ENCODE assay signal across 13 mouse cellular contexts in genomic region chr1:74240832-74241231, GRCm38 (mm10). TPM values are rescaled to one million over a fixed set of nuclear protein-coding genes. Genes with fewer than 3 reads are reported as not detected.
A peak's percentile ranks its signal among the peaks of the same experiment; 100 is the strongest.
DNase-seq lines count a peak whose midpoint lies in the region; ATAC-seq and TF ChIP-seq lines count a peak whose summit lies in the region.
"Had no signal": no experiment of that assay in that cellular context is flagged by ENCODE, and none has a peak within 500 bp of the region (broad histone marks: within the 10 kb centered on the region; RNA-seq: fewer than 3 reads in every experiment).

No protein-coding gene starts in this region.

- H3K4me3 ChIP-seq in heart, adult 2 months: no peak overlapping the region
- peak overlapping the region; percentile 85 for H3K4me3 ChIP-seq in left cerebral cortex, adult 2 months
- H3K4me3 ChIP-seq in embryonic facial prominence, embryonic 13.5 days: no peak overlapping the region
- no peak overlapping the region for H3K4me3 ChIP-seq in macrophage (ENCODE audit: inconsistent target)
- no peak overlapping the region for H3K4me3 ChIP-seq in forebrain, embryonic 11.5 days (ENCODE audit: low read depth, low read length)

- DNase-seq in heart, adult 2 months: no peak
- DNase-seq in heart, postnatal 14 days: no peak
- DNase-seq in left cerebral cortex, adult 2 months (ENCODE audit: extremely low spot score in 1 of 2, low spot score in 2 of 2): no peak
- DNase-seq in left cerebral cortex, postnatal 4 days: no peak
- DNase-seq in gastrocnemius, adult 8-10 months (ENCODE audit: low spot score in 2 of 2): no peak
- DNase-seq in forebrain, embryonic 11.5 days (ENCODE audit: low spot score): no peak

- peaks cover 52% of the 10 kb centered on the region for H3K36me3 ChIP-seq in heart, adult 2 months (ENCODE audit: control insufficient read depth, insufficient read depth, low read length)
- no peaks in the 10 kb centered on the region for H3K36me3 ChIP-seq in embryonic facial prominence, embryonic 13.5 days
- 0 out of 2 replicates have a peak, but pooled peaks cover under 1% of the 10 kb centered on the region for H3K36me3 ChIP-seq in macrophage (ENCODE audit: inconsistent target)
- H3K36me3 ChIP-seq in forebrain, embryonic 11.5 days (ENCODE audit: control insufficient read depth, insufficient read depth, low read length): no peaks in the 10 kb centered on the region

- H3K9me3 ChIP-seq in embryonic facial prominence, embryonic 13.5 days: no peaks in the 10 kb centered on the region
- no peaks in the 10 kb centered on the region for H3K9me3 ChIP-seq in forebrain, embryonic 11.5 days (ENCODE audit: control insufficient read depth, low read length)

- no peak for TF ChIP-seq CTCF in heart, adult 2 months (IDR thresholded peaks at IDR 0.05)
- TF ChIP-seq CTCF in left cerebral cortex, adult 2 months (IDR thresholded peaks at IDR 0.05): no peak

- no peak for TF ChIP-seq POLR2A in heart, adult 2 months (IDR thresholded peaks at IDR 0.05; ENCODE audit: insufficient read depth, low read depth, low read length)

- peak overlapping the region; percentile 62 for H3K27ac ChIP-seq in heart, adult 2 months
- peak overlapping the region; percentile 74 for H3K27ac ChIP-seq in left cerebral cortex, adult 2 months
- H3K27ac ChIP-seq in embryonic facial prominence, embryonic 13.5 days: no peak overlapping the region; the same call in 1 of the 2 replicates
- H3K27ac ChIP-seq in macrophage: peak overlapping the region; percentile 94
- H3K27ac ChIP-seq in forebrain, embryonic 11.5 days (ENCODE audit: low read depth, low read length): no peak overlapping the region
- H3K27ac ChIP-seq: hindbrain, postnatal 0 days had no signal

- H3K27me3 ChIP-seq in heart, adult 2 months (ENCODE audit: control insufficient read depth, insufficient read depth, low read length): no peaks in the 10 kb centered on the region
- no peaks in the 10 kb centered on the region for H3K27me3 ChIP-seq in embryonic facial prominence, embryonic 13.5 days
- no peaks in the 10 kb centered on the region for H3K27me3 ChIP-seq in forebrain, embryonic 11.5 days (ENCODE audit: control insufficient read depth, insufficient read depth, low read length)

- H3K4me2 ChIP-seq in embryonic facial prominence, embryonic 13.5 days: 0 out of 2 replicates have a peak overlapping the region, but pooled peaks have one; percentile 11
- no peak overlapping the region for H3K4me2 ChIP-seq in forebrain, embryonic 11.5 days (ENCODE audit: low read depth, low read length, severe bottlenecking)

- peaks cover 25% of the 10 kb centered on the region for H3K4me1 ChIP-seq in heart, adult 2 months (ENCODE audit: control insufficient read depth, insufficient read depth, low read length)
- peaks cover 38% of the 10 kb centered on the region for H3K4me1 ChIP-seq in embryonic facial prominence, embryonic 13.5 days
- H3K4me1 ChIP-seq in forebrain, embryonic 11.5 days (replicated peaks; ENCODE audit: control insufficient read depth, insufficient read depth, low read length): 0 out of 2 replicates have a peak, but pooled peaks cover 7% of the 10 kb centered on the region

- no peak for ATAC-seq in embryonic facial prominence, embryonic 13.5 days (ENCODE audit: insufficient number of reproducible peaks, insufficient read depth, low FRiP score, low TSS enrichment, low read depth)
- ATAC-seq in forebrain, embryonic 11.5 days (replicated peaks; ENCODE audit: low FRiP score): no peak
- ATAC-seq: hindbrain, postnatal 0 days; midbrain, embryonic 16.5 days had no signal

- intact Hi-C loops in heart, adult 2 months (cut with DNase I): no loop called here
- intact Hi-C loops in heart, postnatal 14 days (cut with DNase I): no loop called here
- intact Hi-C loops in left cerebral cortex, adult 2 months (cut with DNase I): loop anchor here (2.0 kb wide), 1 partner anchor 34 kb away; no protein-coding TSS in a partner anchor
- intact Hi-C loops in left cerebral cortex, postnatal 4 days (cut with DNase I): no loop called here

- 0 out of 2 replicates have a peak overlapping the region, but pooled peaks have one; percentile 28 for H3K9ac ChIP-seq in heart, adult 2 months (ENCODE audit: low read depth, low read length)
- H3K9ac ChIP-seq in embryonic facial prominence, embryonic 13.5 days: no peak overlapping the region
- no peak overlapping the region for H3K9ac ChIP-seq in forebrain, embryonic 11.5 days (ENCODE audit: low read length)

- H3K79me2 ChIP-seq in heart, adult 2 months (replicated peaks; ENCODE audit: control insufficient read depth, insufficient read depth, low read length): peaks cover 12% of the 10 kb centered on the region
- peaks cover 94% of the 10 kb centered on the region for H3K79me2 ChIP-seq in macrophage (ENCODE audit: inconsistent target)

- 12% methylated on average over 4 of the region's 4 CpGs for WGBS in heart, adult 2 months
- 78% methylated on average over 4 of the region's 4 CpGs for WGBS in embryonic facial prominence, embryonic 13.5 days
- WGBS in macrophage (ENCODE audit: missing documents): 25% methylated on average over 4 of the region's 4 CpGs
- WGBS in forebrain, embryonic 11.5 days: 89% methylated on average over 4 of the region's 4 CpGs

- no peak for TF ChIP-seq EP300 in heart, adult 2 months (IDR thresholded peaks at IDR 0.05; ENCODE audit: insufficient read depth, low read depth, low read length)

RNA-seq across cellular contexts. Expression of gene Arpc2, which starts 4.9 kb away (rescaled TPM):
- 100 to 1,000 TPM; 130 to 132 TPM for total RNA-seq in heart, adult 2 months (2021)
- polyA plus RNA-seq in heart, adult 2 months (2012; rRNA removed): 85.5 and 111 TPM in 2 replicates
- total RNA-seq in heart, postnatal 14 days (2021): 100 to 1,000 TPM; 143 to 165 TPM
- total RNA-seq in left cerebral cortex, adult 2 months (2021): 100 to 1,000 TPM; 249 to 278 TPM
- total RNA-seq in left cerebral cortex, postnatal 4 days (2021): 100 to 1,000 TPM; 333 to 372 TPM
- polyA plus RNA-seq in embryonic facial prominence, embryonic 13.5 days (2015; fragmentation: Nextera tagmentation; extraction: Ambion mirVana): 400 and 419 TPM in 2 replicates
- 100 to 1,000 TPM; 109 to 196 (median 161) TPM for total RNA-seq in macrophage (2018; cell fraction: chromatin; rRNA removed)
- total RNA-seq in macrophage (2018; cell fraction: cytosol; rRNA removed): 1,000 to 10,000 TPM in 1 of 26 experiments, 100 to 1,000 TPM in 25; 673 to 1,009 (median 822) TPM
- total RNA-seq in macrophage (2018; cell fraction: nucleus; rRNA removed): 100 to 1,000 TPM; 202 to 455 (median 266) TPM
- 677 to 1,406 TPM (median 1,257 TPM) in 3 replicates for polyA plus RNA-seq in macrophage (2018)
- 10 to 100 TPM; 70.0 to 81.5 (median 72.2) TPM for total RNA-seq in gastrocnemius, adult 8-10 months (2022)
- 303 and 310 TPM in 2 replicates for polyA plus RNA-seq in forebrain, embryonic 11.5 days (2014; fragmentation: Nextera tagmentation; extraction: Ambion mirVana)

RNA-seq across cellular contexts. Expression of gene Gpbar1, which starts 37.5 kb away (rescaled TPM):
- total RNA-seq in heart, adult 2 months (2021): not detected
- polyA plus RNA-seq in heart, adult 2 months (2012; rRNA removed): 0.14 and 0.15 TPM in 2 replicates
- total RNA-seq in heart, postnatal 14 days (2021): not detected
- not detected for total RNA-seq in left cerebral cortex, adult 2 months (2021)
- not detected for total RNA-seq in left cerebral cortex, postnatal 4 days (2021)
- 0.20 and 0.33 TPM in 2 replicates for polyA plus RNA-seq in embryonic facial prominence, embryonic 13.5 days (2015; fragmentation: Nextera tagmentation; extraction: Ambion mirVana)
- total RNA-seq in macrophage (2018; cell fraction: chromatin; rRNA removed): not detected
- total RNA-seq in macrophage (2018; cell fraction: cytosol; rRNA removed): not detected
- not detected for total RNA-seq in macrophage (2018; cell fraction: nucleus; rRNA removed)
- polyA plus RNA-seq in macrophage (2018): not detected in 3 replicates
- total RNA-seq in gastrocnemius, adult 8-10 months (2022): not detected
- not detected in 2 replicates for polyA plus RNA-seq in forebrain, embryonic 11.5 days (2014; fragmentation: Nextera tagmentation; extraction: Ambion mirVana)
- total RNA-seq: hindbrain, postnatal 0 days had no signal
- polyA plus RNA-seq: hindbrain, postnatal 0 days had no signal

RNA-seq across cellular contexts. Expression of gene Aamp, which starts 43.7 kb away (rescaled TPM):
- total RNA-seq in heart, adult 2 months (2021): 100 to 1,000 TPM in 1 of 2 experiments, 10 to 100 TPM in 1; 89.3 to 100 TPM
- 116 and 135 TPM in 2 replicates for polyA plus RNA-seq in heart, adult 2 months (2012; rRNA removed)
- total RNA-seq in heart, postnatal 14 days (2021): 10 to 100 TPM; 95.5 to 98.9 TPM
- total RNA-seq in left cerebral cortex, adult 2 months (2021): 100 to 1,000 TPM; 140 to 143 TPM
- total RNA-seq in left cerebral cortex, postnatal 4 days (2021): 100 to 1,000 TPM; 122 to 124 TPM
- polyA plus RNA-seq in embryonic facial prominence, embryonic 13.5 days (2015; fragmentation: Nextera tagmentation; extraction: Ambion mirVana): 224 and 225 TPM in 2 replicates
- total RNA-seq in macrophage (2018; cell fraction: chromatin; rRNA removed): 100 to 1,000 TPM in 15 of 26 experiments, 10 to 100 TPM in 11; 59.6 to 168 (median 103) TPM
- 100 to 1,000 TPM in 14 of 26 experiments, 10 to 100 TPM in 12; 71.7 to 130 (median 108) TPM for total RNA-seq in macrophage (2018; cell fraction: cytosol; rRNA removed)
- 100 to 1,000 TPM in 6 of 26 experiments, 10 to 100 TPM in 20; 63.0 to 123 (median 93.6) TPM for total RNA-seq in macrophage (2018; cell fraction: nucleus; rRNA removed)
- 115 to 127 TPM (median 119 TPM) in 3 replicates for polyA plus RNA-seq in macrophage (2018)
- total RNA-seq in gastrocnemius, adult 8-10 months (2022): 10 to 100 TPM; 73.2 to 88.7 (median 78.0) TPM
- 185 and 205 TPM in 2 replicates for polyA plus RNA-seq in forebrain, embryonic 11.5 days (2014; fragmentation: Nextera tagmentation; extraction: Ambion mirVana)

RNA-seq across cellular contexts. Expression of gene Pnkd, which starts 43.9 kb away (rescaled TPM):
- 100 to 1,000 TPM; 126 to 140 TPM for total RNA-seq in heart, adult 2 months (2021)
- 104 and 113 TPM in 2 replicates for polyA plus RNA-seq in heart, adult 2 months (2012; rRNA removed)
- 100 to 1,000 TPM; 190 to 191 TPM for total RNA-seq in heart, postnatal 14 days (2021)
- 100 to 1,000 TPM; 155 to 164 TPM for total RNA-seq in left cerebral cortex, adult 2 months (2021)
- 10 to 100 TPM; 98.6 to 99.4 TPM for total RNA-seq in left cerebral cortex, postnatal 4 days (2021)
- 95.1 and 112 TPM in 2 replicates for polyA plus RNA-seq in embryonic facial prominence, embryonic 13.5 days (2015; fragmentation: Nextera tagmentation; extraction: Ambion mirVana)
- 10 to 100 TPM in 15 of 26 experiments, 1 to 10 TPM in 11; 2.3 to 31.8 (median 11.8) TPM for total RNA-seq in macrophage (2018; cell fraction: chromatin; rRNA removed)
- total RNA-seq in macrophage (2018; cell fraction: cytosol; rRNA removed): 10 to 100 TPM; 25.9 to 46.8 (median 36.7) TPM
- total RNA-seq in macrophage (2018; cell fraction: nucleus; rRNA removed): 10 to 100 TPM in 14 of 26 experiments, 1 to 10 TPM in 12; 4.5 to 23.2 (median 10.1) TPM
- 20.6 to 40.9 TPM (median 36.6 TPM) in 3 replicates for polyA plus RNA-seq in macrophage (2018)
- 10 to 100 TPM; 51.9 to 56.2 (median 53.1) TPM for total RNA-seq in gastrocnemius, adult 8-10 months (2022)
- polyA plus RNA-seq in forebrain, embryonic 11.5 days (2014; fragmentation: Nextera tagmentation; extraction: Ambion mirVana): 95.3 and 98.4 TPM in 2 replicates

RNA-seq across cellular contexts. Expression of gene Cxcr1, which starts 46.4 kb away (rescaled TPM):
- total RNA-seq in heart, adult 2 months (2021): not detected
- not detected in 2 replicates for polyA plus RNA-seq in heart, adult 2 months (2012; rRNA removed)
- not detected for total RNA-seq in heart, postnatal 14 days (2021)
- total RNA-seq in left cerebral cortex, adult 2 months (2021): not detected
- total RNA-seq in left cerebral cortex, postnatal 4 days (2021): not detected
- polyA plus RNA-seq in embryonic facial prominence, embryonic 13.5 days (2015; fragmentation: Nextera tagmentation; extraction: Ambion mirVana): not detected in 2 replicates
- under 1 TPM in 1 of 26 experiments, not detected in 25; 0.67 TPM for total RNA-seq in macrophage (2018; cell fraction: chromatin; rRNA removed)
- total RNA-seq in macrophage (2018; cell fraction: cytosol; rRNA removed): not detected
- not detected for total RNA-seq in macrophage (2018; cell fraction: nucleus; rRNA removed)
- polyA plus RNA-seq in macrophage (2018): not detected in 3 replicates
- not detected for total RNA-seq in gastrocnemius, adult 8-10 months (2022)
- not detected in 2 replicates for polyA plus RNA-seq in forebrain, embryonic 11.5 days (2014; fragmentation: Nextera tagmentation; extraction: Ambion mirVana)
- total RNA-seq: hindbrain, postnatal 0 days had no signal
- polyA plus RNA-seq: brain, embryonic 14.5 days; hindbrain, postnatal 0 days; limb, embryonic 14.5 days; midbrain, embryonic 16.5 days; testis, adult 2 months had no signal

Comparison
In these comparisons a context has a peak if more than half of its experiments do, and no peak if none do; other contexts are left out.
1. H3K27ac ChIP-seq: peak in heart, adult 2 months (single experiment), left cerebral cortex, adult 2 months (single experiment) and macrophage (single experiment); none in embryonic facial prominence, embryonic 13.5 days (single experiment) and forebrain, embryonic 11.5 days (single experiment).